Mouse (Mus musculus) erythroblast, adult 5-6 weeks (primary cell): ENCODE data around the gene Tmem245. TPM values are rescaled to one million over a fixed set of nuclear protein-coding genes. Genes with fewer than 3 reads are reported as not detected.

Experiments used
- ATAC-seq: replicated peaks from 2 replicates; pipeline ENCODE4 v1.8.0; 2016; ENCODE audit warnings: moderate number of reproducible peaks, mild to moderate bottlenecking, moderate TSS enrichment, inconsistent platforms; ENCODE audit not compliant: poor library complexity, low FRiP score, severe bottlenecking
- total RNA-seq, 2 experiments: library from RNA; stranded (forward) in 1 of 2; stranded (reverse) in 1 of 2; fragments of 150-400 nt in 1 of 2; fragments of 200-764, 138-1000 nt in 1 of 2; gene quantifications; 2 replicates each; pipeline versions ENCODE4 v1.2.3 to v1.2.4; 2015 to 2017; ENCODE audit warnings: low replicate concordance in 2 of 2

Tmem245 gene
- total RNA-seq, 2 experiments from 2014 or later = 1.2 to 1.8 TPM

- ATAC-seq = no peak
Observed at GRCm38 (mm10) chr4:56829511-56829921, 117.7 kb downstream of the Tmem245 start.

- ATAC-seq = no peak
Observed at GRCm38 (mm10) chr4:56828932-56829331, 118.3 kb downstream of the Tmem245 start.

DNA sequence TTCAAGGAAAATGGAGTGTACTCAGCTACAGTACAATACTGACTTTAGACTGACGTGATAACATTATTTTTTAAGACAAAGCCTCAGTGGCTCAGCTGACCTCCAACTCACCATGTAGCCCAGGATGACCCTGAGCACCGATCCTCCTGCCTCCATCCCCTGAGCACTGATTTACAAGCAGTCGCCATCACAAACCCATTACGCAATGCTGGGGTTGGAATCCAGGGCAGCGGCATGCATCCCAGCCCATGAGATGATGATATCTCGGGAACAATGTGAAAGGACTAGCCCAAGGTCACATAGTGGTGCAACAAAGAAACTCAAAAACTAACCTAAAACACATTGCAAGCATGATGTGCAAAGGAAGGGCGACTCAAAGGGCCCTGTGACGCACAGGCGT is 123.0 kb downstream of the Tmem245 start:
- ATAC-seq = no peak

DNA sequence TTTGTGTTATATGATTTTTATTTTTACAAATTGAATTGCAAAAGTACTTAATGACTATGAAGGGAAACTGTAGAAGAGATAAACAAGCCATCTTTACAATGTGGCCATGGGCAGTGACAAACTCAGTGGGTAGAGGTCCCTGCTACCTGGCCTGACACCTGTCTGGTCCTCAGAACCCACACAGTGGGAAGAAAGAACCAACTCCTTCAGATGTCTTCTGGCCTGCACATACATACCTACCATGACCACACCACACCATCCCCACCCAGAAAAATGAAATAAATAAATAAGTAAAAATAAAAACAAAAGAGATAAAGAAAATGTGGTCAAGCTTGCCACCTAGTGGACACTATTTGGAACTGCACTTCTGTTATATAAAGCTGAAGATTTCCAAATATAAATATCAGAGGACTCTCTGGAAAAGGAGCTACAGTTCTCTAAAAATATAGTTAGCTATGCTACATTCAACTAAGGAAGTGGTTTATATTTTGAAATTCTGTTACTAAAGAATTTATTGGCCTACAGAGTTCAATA is 127.2 kb downstream of the Tmem245 start:
- ATAC-seq = no peak; the same call in 1 of the 2 replicates

Other genes starting within 250 kb of the Tmem245 start
- not detected in 2 replicates for gene Gm26657, start 207.4 kb downstream of the Tmem245 start, total RNA-seq (2015; ENCODE audit: low replicate concordance)
- gene Gm26657, start 207.4 kb downstream of the Tmem245 start, total RNA-seq (2017; ENCODE audit: low replicate concordance) = not detected in 2 replicates
- not detected in 2 replicates for gene Actl7b, start 206.0 kb downstream of the Tmem245 start, total RNA-seq (2015; ENCODE audit: low replicate concordance)
- not detected in 2 replicates for gene Actl7b, start 206.0 kb downstream of the Tmem245 start, total RNA-seq (2017; ENCODE audit: low replicate concordance)
- gene Actl7a, start 204.0 kb downstream of the Tmem245 start, total RNA-seq (2015; ENCODE audit: low replicate concordance) = not detected in 2 replicates
- not detected in 2 replicates for gene Actl7a, start 204.0 kb downstream of the Tmem245 start, total RNA-seq (2017; ENCODE audit: low replicate concordance)
- 13.8 and 25.0 TPM in 2 replicates for gene Elp1, start 145.1 kb downstream of the Tmem245 start, total RNA-seq (2015; ENCODE audit: low replicate concordance)
- 5.3 and 11.6 TPM in 2 replicates for gene Elp1, start 145.1 kb downstream of the Tmem245 start, total RNA-seq (2017; ENCODE audit: low replicate concordance)
- 2.9 and 3.7 TPM in 2 replicates for gene Fam206a, start 145.1 kb downstream of the Tmem245 start, total RNA-seq (2015; ENCODE audit: low replicate concordance)
- 0.56 and 1.4 TPM in 2 replicates for gene Fam206a, start 145.1 kb downstream of the Tmem245 start, total RNA-seq (2017; ENCODE audit: low replicate concordance)
- gene Ctnnal1, start 82.2 kb downstream of the Tmem245 start, total RNA-seq (2015; ENCODE audit: low replicate concordance) = not detected in 2 replicates
- 0.84 and 3.6 TPM in 2 replicates for gene Ctnnal1, start 82.2 kb downstream of the Tmem245 start, total RNA-seq (2017; ENCODE audit: low replicate concordance)
- gene Frrs1l, start 43.0 kb upstream of the Tmem245 start, total RNA-seq (2015; ENCODE audit: low replicate concordance) = not detected in 2 replicates
- not detected in 2 replicates for gene Frrs1l, start 43.0 kb upstream of the Tmem245 start, total RNA-seq (2017; ENCODE audit: low replicate concordance)
- 0.63 TPM in 1 of 2 replicates, not detected in the other for gene Epb41l4b, start 196.0 kb upstream of the Tmem245 start, total RNA-seq (2015; ENCODE audit: low replicate concordance)
- 3.9 TPM in 1 of 2 replicates, not detected in the other for gene Epb41l4b, start 196.0 kb upstream of the Tmem245 start, total RNA-seq (2017; ENCODE audit: low replicate concordance)